ENCODE assay signal across 8 mouse cellular contexts in genomic region chr9:62744558-62745275, GRCm38 (mm10).
DNase-seq lines count a peak whose midpoint lies in the region; ATAC-seq lines count a peak whose summit lies in the region.

No protein-coding gene starts in this region.

- no peaks in the 10 kb centered on the region for H3K36me3 ChIP-seq in hindbrain, embryonic 14.5 days (replicated peaks; ENCODE audit: control insufficient read depth, insufficient read depth)
- H3K36me3 ChIP-seq in hindbrain, embryonic 12.5 days = no peaks in the 10 kb centered on the region

- WGBS in hindbrain, embryonic 14.5 days = 55% methylated on average over 7 of the region's 7 CpGs
- 58% methylated on average over 7 of the region's 7 CpGs for WGBS in hindbrain, embryonic 12.5 days

- DNase-seq in hindbrain, embryonic 14.5 days (ENCODE audit: low spot score) = peak; percentile 73
- peak; percentile 60 for DNase-seq in thymus, postnatal 0 days (ENCODE audit: low spot score)
- DNase-seq in thymus, postnatal 25 days = no peak
- peak; percentile 68 for DNase-seq in adrenal gland, postnatal 14 days
- DNase-seq in forelimb bud, embryonic 11.5 days (ENCODE audit: low read depth, low spot score) = peak; percentile 59
- DNase-seq in ovary, postnatal 36 days (ENCODE audit: low spot score) = peak; percentile 21

- no peak overlapping the region for H3K4me2 ChIP-seq in hindbrain, embryonic 14.5 days (replicated peaks)
- H3K4me2 ChIP-seq in hindbrain, embryonic 12.5 days (replicated peaks) = no peak overlapping the region

- no peaks in the 10 kb centered on the region for H3K27me3 ChIP-seq in hindbrain, embryonic 14.5 days (ENCODE audit: control insufficient read depth, insufficient read depth, low read length)
- H3K27me3 ChIP-seq in hindbrain, embryonic 12.5 days = no peaks in the 10 kb centered on the region

- no peaks in the 10 kb centered on the region for H3K4me1 ChIP-seq in hindbrain, embryonic 14.5 days (replicated peaks; ENCODE audit: control insufficient read depth, insufficient read depth, low read length)
- no peaks in the 10 kb centered on the region for H3K4me1 ChIP-seq in hindbrain, embryonic 12.5 days

- no peak for ATAC-seq in hindbrain, embryonic 14.5 days (ENCODE audit: low FRiP score)
- ATAC-seq in hindbrain, embryonic 12.5 days (ENCODE audit: low FRiP score) = no peak
- ATAC-seq in granulocyte monocyte progenitor cell, adult 5-6 weeks (replicated peaks; ENCODE audit: poor library complexity, severe bottlenecking) = no peak

- H3K27ac ChIP-seq in hindbrain, embryonic 14.5 days = no peak overlapping the region
- H3K27ac ChIP-seq in hindbrain, embryonic 12.5 days = no peak overlapping the region

- H3K9me3 ChIP-seq in hindbrain, embryonic 14.5 days (ENCODE audit: control insufficient read depth, low read length) = no peaks in the 10 kb centered on the region
- H3K9me3 ChIP-seq in hindbrain, embryonic 12.5 days (replicated peaks) = no peaks in the 10 kb centered on the region

- no peak overlapping the region for H3K9ac ChIP-seq in hindbrain, embryonic 14.5 days
- no peak overlapping the region for H3K9ac ChIP-seq in hindbrain, embryonic 12.5 days

- no peak overlapping the region for H3K4me3 ChIP-seq in hindbrain, embryonic 14.5 days (replicated peaks; ENCODE audit: low read length)
- no peak overlapping the region for H3K4me3 ChIP-seq in hindbrain, embryonic 12.5 days
